Mouse (Mus musculus): Measurements from ENCODE around the gene Dll1. TPM values are rescaled to one million over a fixed set of nuclear protein-coding genes. Genes with fewer than 3 reads are reported as not detected.
A peak's percentile ranks its signal among the peaks of the same experiment; 100 is the strongest.

Dll1 gene
- total RNA-seq (2021) (1 to 10 TPM; 5.1 to 5.8 TPM), polyA plus RNA-seq (2012; rRNA removed) (5.4 and 10.0 TPM in 2 replicates)
- long read RNA-seq, transcript Dll1-201 (11 exons, 3,581 nt), result major isoform, 6 of 8 reads
- long read RNA-seq, partial matches to known transcripts, result 1 of 8 reads
- long read RNA-seq, other reads (novel, unspliced or antisense), result 1 of 8 reads

DNA sequence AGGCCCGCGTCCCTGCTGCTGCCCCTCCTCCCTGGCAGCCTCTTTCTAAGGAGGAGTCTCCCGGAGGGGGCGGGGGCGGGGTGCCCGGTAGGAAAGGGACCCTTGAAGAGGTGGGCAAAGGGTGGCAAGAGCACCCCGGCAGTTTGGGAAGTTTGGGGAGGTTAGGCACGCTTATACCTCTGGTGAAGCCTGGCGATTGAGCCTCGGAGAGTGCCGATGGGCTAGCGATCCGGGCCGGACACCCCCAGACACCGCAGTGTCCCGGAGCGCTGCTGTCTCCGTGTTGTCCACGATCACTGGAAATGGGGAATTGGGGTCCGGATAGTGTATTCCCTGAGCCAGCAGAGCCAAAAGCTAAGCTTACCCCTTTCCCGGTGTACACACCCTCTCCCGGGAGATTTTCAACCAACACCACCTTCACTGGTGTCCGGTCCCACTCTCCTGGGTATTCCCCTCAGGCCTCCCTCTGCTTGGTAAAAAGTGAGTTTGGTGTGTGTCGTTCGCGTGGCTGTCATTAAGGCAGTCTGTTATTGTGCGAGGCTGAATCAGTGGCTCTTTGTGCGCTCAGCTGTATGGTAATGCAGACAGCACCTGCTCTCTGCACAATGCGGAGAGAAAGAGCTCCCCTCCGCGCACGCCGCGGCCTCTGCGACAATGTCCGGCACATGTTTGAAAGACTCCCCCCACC lies at the start of gene Dll1:
TSS of gene Dll1 (minus strand) at position 379 of the 688 bp plus-strand sequence.
- H3K27ac ChIP-seq, result peak within 1 kb of the TSS; percentile 82

DNA sequence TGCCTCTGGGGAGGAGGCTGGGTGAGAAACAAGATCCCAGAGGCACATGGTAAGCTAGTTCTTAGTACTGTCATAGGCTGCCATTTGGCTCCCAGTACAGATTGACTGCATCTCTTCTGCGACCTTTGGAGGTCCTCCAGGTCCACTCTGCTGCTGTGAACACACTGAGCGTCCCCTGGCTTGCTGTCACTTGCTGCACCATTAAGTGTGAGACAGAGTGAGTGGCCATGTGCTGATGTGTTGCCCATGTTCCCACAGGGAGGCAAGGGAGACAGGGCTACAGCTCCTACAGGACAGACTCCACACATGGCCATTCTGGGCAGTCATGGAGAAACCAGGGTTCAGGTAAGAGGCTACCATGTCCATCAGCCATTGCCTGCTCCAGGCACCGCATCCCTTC lies 49.3 kb upstream of the Dll1 start:
- Histone ChIP-seq H3K27ac (no peak overlapping the region; the same call in 1 of the 2 replicates), H3K4me3 (no peak overlapping the region), H3K79me2 (replicated peaks; ENCODE audit: control insufficient read depth, insufficient read depth, low read length) (no peaks in the 10 kb centered on the region), H3K27me3 (ENCODE audit: control insufficient read depth, insufficient read depth, low read length) (no peaks in the 10 kb centered on the region), H3K36me3 (ENCODE audit: control insufficient read depth, insufficient read depth, low read length) (no peaks in the 10 kb centered on the region), H3K9ac (ENCODE audit: low read depth, low read length) (no peak overlapping the region), H3K4me1 (ENCODE audit: control insufficient read depth, insufficient read depth, low read length) (peaks cover 5% of the 10 kb centered on the region)
- WGBS, result 87% methylated on average over 3 of the region's 3 CpGs
- TF ChIP-seq CTCF (IDR thresholded peaks at IDR 0.05), result no peak
- peak; percentile 73; the same call in 1 of the 2 replicates for TF ChIP-seq EP300 (IDR thresholded peaks at IDR 0.05; ENCODE audit: insufficient read depth, low read depth, low read length)
- DNase-seq, result peak; percentile 20 to 35
- intact Hi-C loops (cut with DNase I), result no loop called here

More for the DNA sequence above, at the start of gene Dll1:
- TF ChIP-seq EP300 (IDR thresholded peaks at IDR 0.05; ENCODE audit: insufficient read depth, low read depth, low read length) (no peak), POLR2A (IDR thresholded peaks at IDR 0.05; ENCODE audit: insufficient read depth, low read depth, low read length) (no peak), CTCF (IDR thresholded peaks at IDR 0.05) (0 out of 2 replicates have a peak, but pooled peaks have one; percentile 15)
- Histone ChIP-seq H3K27me3 (ENCODE audit: control insufficient read depth, insufficient read depth, low read length) (peaks cover 3% of the 10 kb centered on the region; the same call in 1 of the 2 replicates), H3K9ac (ENCODE audit: low read depth, low read length) (peak within 1 kb of the TSS; percentile 83), H3K4me1 (ENCODE audit: control insufficient read depth, insufficient read depth, low read length) (peaks cover 3% of the 10 kb centered on the region), H3K36me3 (ENCODE audit: control insufficient read depth, insufficient read depth, low read length) (no peaks in the 10 kb centered on the region), H3K79me2 (replicated peaks; ENCODE audit: control insufficient read depth, insufficient read depth, low read length) (no peaks in the 10 kb centered on the region), H3K4me3 (peak within 1 kb of the TSS; percentile 77)
- WGBS, result 2% methylated on average over 36 of the region's 36 CpGs
- DNase-seq, result peak in 1 of 2 experiments; percentile 66
- intact Hi-C loops (cut with DNase I), result loop anchor here (2.0 to 10.0 kb wide), 4 partner anchors 91 to 448 kb away; no protein-coding TSS in a partner anchor

DNA sequence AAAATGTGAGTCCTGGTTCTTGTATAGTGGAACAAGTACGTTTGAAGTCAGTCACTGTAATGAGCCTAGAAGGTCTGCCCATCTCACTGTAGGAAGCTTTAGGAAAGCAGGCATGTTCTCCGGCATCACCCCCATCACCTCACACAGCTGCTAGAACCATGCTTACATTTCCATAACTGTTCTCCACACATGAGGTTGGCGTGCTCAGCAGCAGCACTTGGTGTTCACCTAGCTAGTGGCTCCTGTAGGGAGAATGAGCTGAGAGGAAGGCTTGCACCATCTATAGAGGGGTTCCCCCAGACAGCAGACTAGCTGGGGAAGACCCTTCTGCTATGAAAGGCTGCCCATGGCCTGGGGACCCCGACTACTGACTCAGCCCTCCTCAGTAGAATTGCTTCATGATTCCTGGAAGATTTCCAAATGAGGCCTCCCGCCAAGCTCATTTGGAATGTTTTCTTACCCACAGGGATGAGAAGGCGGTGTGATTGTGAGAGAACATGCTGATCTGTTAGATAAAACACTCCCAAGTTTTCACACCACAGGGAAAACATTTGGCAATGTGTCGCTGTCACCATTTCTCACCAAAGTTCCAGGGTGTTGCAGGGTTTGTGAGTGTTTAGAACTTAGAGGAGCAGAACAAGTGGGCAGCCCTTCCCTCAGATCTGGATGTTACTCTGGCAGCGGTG lies 46.6 kb upstream of the Dll1 start:
- H3K79me2 ChIP-seq (replicated peaks; ENCODE audit: control insufficient read depth, insufficient read depth, low read length), result no peaks in the 10 kb centered on the region
- peaks cover 4% of the 10 kb centered on the region; the same call in 1 of the 2 replicates for H3K4me1 ChIP-seq (ENCODE audit: control insufficient read depth, insufficient read depth, low read length)
- H3K4me3 ChIP-seq, result no peak overlapping the region
- no peak overlapping the region for H3K9ac ChIP-seq (ENCODE audit: low read depth, low read length)
- no peaks in the 10 kb centered on the region for H3K36me3 ChIP-seq (ENCODE audit: control insufficient read depth, insufficient read depth, low read length)
- no peak overlapping the region for H3K27ac ChIP-seq
- intact Hi-C loops (cut with DNase I), result no loop called here
- DNase-seq, result peak; percentile 31 to 39
- no peaks in the 10 kb centered on the region for H3K27me3 ChIP-seq (ENCODE audit: control insufficient read depth, insufficient read depth, low read length)
- WGBS, result 52% methylated on average over 8 of the region's 8 CpGs
- no peak for TF ChIP-seq POLR2A (IDR thresholded peaks at IDR 0.05; ENCODE audit: insufficient read depth, low read depth, low read length)
- TF ChIP-seq EP300 (IDR thresholded peaks at IDR 0.05; ENCODE audit: insufficient read depth, low read depth, low read length), result no peak
- no peak for TF ChIP-seq CTCF (IDR thresholded peaks at IDR 0.05)

DNA sequence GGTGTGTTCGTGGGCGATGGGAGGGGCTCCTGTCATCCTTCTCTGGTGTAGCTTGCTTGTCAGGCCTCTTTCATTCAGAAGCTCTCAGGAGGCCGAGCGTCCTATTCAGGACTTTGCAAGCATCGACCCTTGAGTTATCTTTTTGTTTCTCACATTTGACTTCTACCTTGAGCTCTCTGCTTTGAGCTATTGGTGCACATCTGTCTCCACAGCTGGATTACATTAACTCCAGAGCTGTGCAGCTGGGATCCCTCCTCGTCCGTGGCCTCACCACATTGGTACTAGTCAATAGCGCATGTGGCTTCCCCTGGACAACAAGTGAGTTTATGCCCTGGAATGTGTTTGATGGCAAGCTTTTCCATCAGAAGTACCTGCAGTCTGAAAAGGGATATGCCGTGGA lies 46.0 kb upstream of the Dll1 start:
- Histone ChIP-seq H3K27me3 (ENCODE audit: control insufficient read depth, insufficient read depth, low read length) (no peaks in the 10 kb centered on the region), H3K4me1 (ENCODE audit: control insufficient read depth, insufficient read depth, low read length) (peaks cover 4% of the 10 kb centered on the region; the same call in 1 of the 2 replicates), H3K79me2 (replicated peaks; ENCODE audit: control insufficient read depth, insufficient read depth, low read length) (no peaks in the 10 kb centered on the region), H3K4me3 (no peak overlapping the region), H3K9ac (ENCODE audit: low read depth, low read length) (no peak overlapping the region), H3K27ac (no peak overlapping the region), H3K36me3 (ENCODE audit: control insufficient read depth, insufficient read depth, low read length) (no peaks in the 10 kb centered on the region)
- TF ChIP-seq EP300 (IDR thresholded peaks at IDR 0.05; ENCODE audit: insufficient read depth, low read depth, low read length) (no peak), CTCF (IDR thresholded peaks at IDR 0.05) (no peak), POLR2A (IDR thresholded peaks at IDR 0.05; ENCODE audit: insufficient read depth, low read depth, low read length) (no peak)
- WGBS, result 96% methylated on average over 9 of the region's 9 CpGs
- DNase-seq, result peak in 1 of 2 experiments; percentile 9
- intact Hi-C loops (cut with DNase I), result no loop called here

DNA sequence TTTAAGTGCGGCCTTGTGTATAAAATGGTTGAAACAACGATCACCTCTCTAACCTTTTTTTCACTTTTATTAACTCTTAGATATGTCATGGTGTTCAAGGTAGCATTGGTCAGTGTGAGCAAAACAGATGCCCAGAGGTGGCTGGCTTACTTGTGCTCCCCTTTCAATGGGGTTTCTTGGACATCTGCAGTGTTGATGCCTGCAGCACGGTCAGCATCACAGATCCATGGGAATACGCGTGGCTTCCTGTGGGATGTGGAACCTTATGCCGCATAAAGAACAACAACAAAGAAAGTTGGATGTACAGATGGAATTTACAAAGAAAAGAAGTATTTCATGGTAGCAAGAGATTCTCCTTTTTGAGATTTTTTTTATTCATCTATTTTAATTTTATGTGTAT lies 44.8 kb upstream of the Dll1 start:
- WGBS, result 96% methylated on average over 6 of the region's 6 CpGs
- Histone ChIP-seq H3K36me3 (ENCODE audit: control insufficient read depth, insufficient read depth, low read length) (no peaks in the 10 kb centered on the region), H3K4me1 (ENCODE audit: control insufficient read depth, insufficient read depth, low read length) (peaks cover 4% of the 10 kb centered on the region; the same call in 1 of the 2 replicates), H3K79me2 (replicated peaks; ENCODE audit: control insufficient read depth, insufficient read depth, low read length) (no peaks in the 10 kb centered on the region), H3K27me3 (ENCODE audit: control insufficient read depth, insufficient read depth, low read length) (no peaks in the 10 kb centered on the region), H3K27ac (no peak overlapping the region), H3K4me3 (no peak overlapping the region), H3K9ac (ENCODE audit: low read depth, low read length) (no peak overlapping the region)
- intact Hi-C loops (cut with DNase I), result no loop called here
- no peak for TF ChIP-seq POLR2A (IDR thresholded peaks at IDR 0.05; ENCODE audit: insufficient read depth, low read depth, low read length)
- no peak for TF ChIP-seq EP300 (IDR thresholded peaks at IDR 0.05; ENCODE audit: insufficient read depth, low read depth, low read length)
- TF ChIP-seq CTCF (IDR thresholded peaks at IDR 0.05), result no peak
- peak in 1 of 2 experiments; percentile 2 for DNase-seq
